Mouse (Mus musculus) left cerebral cortex, postnatal 10 days (tissue): ENCODE results near the gene Xdh. TPM values are rescaled to one million over a fixed set of nuclear protein-coding genes. Genes with fewer than 3 reads are reported as not detected.

ENCODE experiments used
- DNase-seq, 2 experiments: peaks; one replicate each; pipeline ENCODE4 v3.0.0; 2021 to 2022; ENCODE audit warnings: low spot score in 2 of 2, mixed read lengths in 1 of 2; ENCODE audit errors: extremely low spot score in 1 of 2
- intact Hi-C: fragments of 180-260 bp; cut with DNase I; formaldehyde crosslinking; loops from one replicate; pipeline ENCODE4 v1.15.1; 2025
- total RNA-seq, 2 experiments: library from RNA; stranded (reverse); gene quantifications; 2 replicates each; pipeline ENCODE4 v1.2.3; 2021

Xdh gene
- 1 to 10 TPM in 1 of 2 experiments, under 1 TPM in 1; 0.85 to 1.3 TPM for total RNA-seq

DNA sequence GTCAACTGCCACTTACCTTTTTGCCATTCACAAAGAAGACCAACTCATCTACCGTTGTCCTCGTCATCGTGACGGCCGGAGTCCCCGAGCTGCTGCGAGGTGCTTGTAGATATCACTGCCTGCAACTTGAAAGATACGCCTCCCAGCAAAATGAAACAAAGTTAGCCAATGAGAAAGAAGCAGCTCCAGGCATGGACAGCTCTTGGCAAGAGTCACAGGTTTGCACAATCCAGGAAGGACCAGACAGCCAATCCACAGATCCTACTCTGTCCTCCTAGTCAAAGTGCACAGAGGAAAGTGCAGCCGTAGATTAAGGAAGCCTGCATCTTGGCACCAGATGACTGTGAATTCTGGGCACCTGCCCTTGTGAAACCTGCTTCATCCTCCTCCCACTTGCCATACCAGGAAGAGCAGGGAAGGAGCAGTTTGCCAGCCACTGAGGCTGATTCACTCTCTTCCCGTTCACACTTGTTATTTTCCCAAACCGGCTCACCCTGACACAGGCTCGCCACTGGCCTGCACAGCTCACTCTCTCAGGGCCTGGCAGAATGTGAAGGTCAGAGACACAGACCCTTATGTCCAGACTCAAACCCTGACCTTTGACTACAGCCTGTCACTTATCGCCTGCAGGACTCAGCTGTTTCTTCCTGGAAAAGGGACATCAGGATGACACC is at the start of gene Xdh:
Xdh (minus strand) TSS at position 135 of the 674 bp plus-strand sequence.
- no peak for DNase-seq
- intact Hi-C loops = no loop called here

DNA sequence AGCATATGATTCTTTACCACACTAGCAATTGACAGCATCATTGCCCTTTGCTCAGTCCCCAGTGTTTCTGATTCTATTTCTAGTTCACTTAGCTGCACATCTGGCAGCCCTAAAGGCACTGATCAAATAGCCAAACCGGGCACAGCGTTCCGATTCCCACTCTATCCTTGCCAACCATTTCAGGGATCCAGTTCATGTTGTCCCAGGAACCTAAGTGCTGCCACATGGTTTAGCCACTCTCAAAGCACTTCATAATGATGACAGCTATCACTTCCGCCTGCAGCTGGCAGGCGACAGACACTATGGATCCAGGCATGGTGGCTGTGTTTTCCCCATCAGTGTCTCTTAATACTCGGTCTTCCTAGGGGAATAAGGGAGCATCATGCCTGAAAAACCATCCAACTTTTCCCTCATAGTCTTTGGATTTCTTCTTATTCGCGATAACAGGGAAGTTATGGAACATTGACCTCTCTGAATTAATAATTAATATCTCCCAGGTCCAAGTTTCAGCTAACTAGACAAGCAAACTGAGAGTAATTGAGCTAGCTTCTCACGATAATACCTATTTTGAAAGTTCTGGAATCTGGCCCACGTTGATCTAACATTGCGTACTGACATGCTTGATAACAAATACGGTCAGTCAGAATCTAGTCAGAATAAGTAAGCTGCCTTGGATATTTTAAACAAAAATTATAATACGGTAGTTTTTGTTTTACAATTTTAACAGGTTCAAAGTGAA is 46.1 kb upstream of the Xdh start:
- DNase-seq = no peak

DNA sequence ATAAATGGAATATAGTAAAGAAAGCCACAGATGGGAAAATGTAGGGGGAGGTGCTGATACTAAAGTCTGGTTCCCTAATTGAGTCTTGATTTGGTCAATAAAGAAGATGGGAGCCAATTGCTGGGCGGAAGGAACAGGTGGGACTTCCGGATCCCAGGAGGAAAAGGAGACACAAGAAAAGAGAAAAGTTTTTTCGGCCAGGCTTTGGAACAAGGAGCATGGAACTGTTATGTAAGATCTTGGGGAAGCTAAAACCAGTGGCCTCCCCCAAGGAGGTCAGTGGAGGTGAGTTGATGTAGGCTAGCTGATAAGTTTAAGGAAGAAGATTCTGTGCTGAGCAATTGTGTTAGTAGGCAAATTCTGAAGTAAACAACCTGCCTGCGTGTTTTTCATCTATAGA is 41.3 kb upstream of the Xdh start:
- intact Hi-C loops = no loop called here
- DNase-seq = no peak

More for the DNA sequence above, 46.1 kb upstream of the Xdh start:
- intact Hi-C loops = no loop called here

DNA sequence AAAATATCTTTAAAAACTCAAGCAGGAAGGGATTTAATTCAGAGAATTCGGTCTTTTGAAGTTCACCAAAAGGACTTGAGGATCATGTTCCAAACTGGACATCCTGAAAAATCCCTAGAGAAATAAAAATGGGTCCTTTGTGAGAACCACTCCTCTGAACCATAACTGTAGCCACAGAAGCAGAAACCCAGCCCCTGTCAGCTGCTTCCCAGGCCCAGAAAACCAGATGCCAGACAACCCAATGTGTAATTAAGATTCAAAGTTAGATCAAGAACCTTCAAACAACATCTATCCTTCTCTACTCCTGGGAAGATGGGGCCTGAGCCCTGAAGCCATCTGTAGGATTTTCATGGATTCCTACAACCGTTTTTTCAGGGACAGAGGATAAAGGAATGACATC is 36.6 kb upstream of the Xdh start:
- intact Hi-C loops = no loop called here
- no peak for DNase-seq

DNA sequence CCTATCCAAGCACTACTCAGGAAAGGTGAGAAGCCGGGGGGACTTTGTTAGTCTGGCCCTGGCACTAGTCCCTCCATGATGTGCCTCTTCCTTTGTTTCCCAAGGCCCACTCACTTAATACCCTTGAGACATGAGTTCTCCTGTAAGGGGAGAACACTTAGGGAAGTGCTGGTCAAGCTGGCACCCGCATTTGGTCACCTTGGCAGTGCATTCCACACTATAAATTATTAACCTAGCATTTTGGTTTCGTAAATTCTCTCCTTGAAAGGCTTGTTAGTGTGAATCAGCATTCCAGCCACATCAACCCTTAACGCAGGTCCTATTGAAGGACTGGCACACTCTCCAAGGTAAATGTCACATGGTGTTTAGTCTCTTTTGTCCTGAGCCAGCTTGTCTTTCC is 35.9 kb upstream of the Xdh start:
- intact Hi-C loops = no loop called here

DNA sequence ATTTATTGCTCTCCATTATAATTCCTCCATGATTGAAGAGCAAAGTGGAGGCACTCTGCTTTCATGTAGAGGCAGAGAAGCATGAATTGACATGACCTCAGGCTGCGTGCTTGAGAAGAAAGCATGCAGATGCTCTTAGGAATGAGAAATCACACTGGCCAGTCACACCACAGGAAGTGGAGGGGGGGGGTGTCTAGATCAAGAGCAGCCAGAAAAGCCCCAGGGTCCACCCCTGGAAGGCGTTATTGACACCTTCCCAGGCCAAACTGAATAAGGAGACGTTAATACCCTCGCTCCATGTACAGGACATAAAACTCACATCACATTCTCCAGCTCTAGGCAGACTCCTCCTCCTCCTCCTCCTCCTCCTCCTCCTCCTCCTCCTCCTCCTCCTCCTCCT is 34.5 kb upstream of the Xdh start:
- no peak for DNase-seq
- intact Hi-C loops = no loop called here

More for the DNA sequence above, 35.9 kb upstream of the Xdh start:
- no peak for DNase-seq

GRCm38 (mm10) chr17:73982871-73983270 is 32.9 kb upstream of the Xdh start:
- DNase-seq = no peak
- intact Hi-C loops = no loop called here

GRCm38 (mm10) chr17:73976066-73976465 is 26.1 kb upstream of the Xdh start:
- intact Hi-C loops = no loop called here
- no peak for DNase-seq

DNA sequence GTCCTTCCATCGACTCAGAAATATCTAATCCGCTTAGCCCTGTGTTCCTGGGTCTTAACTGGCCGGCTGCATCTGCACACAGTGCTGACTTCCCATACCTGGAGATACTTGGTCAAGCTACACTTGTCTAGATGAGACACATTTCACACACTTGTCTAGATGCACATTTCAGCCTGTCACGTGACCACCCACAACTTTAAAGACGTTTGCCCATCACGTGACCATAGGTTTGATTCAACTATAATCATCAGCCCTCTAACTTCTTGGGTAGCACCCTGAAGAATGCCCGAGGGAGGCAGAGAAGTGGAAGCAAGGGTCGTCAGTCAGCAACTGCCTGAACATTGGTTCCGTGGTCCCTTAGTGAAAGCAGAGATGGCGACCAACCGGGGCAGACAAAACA is 22.7 kb upstream of the Xdh start:
- intact Hi-C loops = no loop called here
- no peak for DNase-seq

- intact Hi-C loops = no loop called here
- no peak for DNase-seq
Measured at GRCm38 (mm10) chr17:73971291-73971690, 21.3 kb upstream of the Xdh start.

DNA sequence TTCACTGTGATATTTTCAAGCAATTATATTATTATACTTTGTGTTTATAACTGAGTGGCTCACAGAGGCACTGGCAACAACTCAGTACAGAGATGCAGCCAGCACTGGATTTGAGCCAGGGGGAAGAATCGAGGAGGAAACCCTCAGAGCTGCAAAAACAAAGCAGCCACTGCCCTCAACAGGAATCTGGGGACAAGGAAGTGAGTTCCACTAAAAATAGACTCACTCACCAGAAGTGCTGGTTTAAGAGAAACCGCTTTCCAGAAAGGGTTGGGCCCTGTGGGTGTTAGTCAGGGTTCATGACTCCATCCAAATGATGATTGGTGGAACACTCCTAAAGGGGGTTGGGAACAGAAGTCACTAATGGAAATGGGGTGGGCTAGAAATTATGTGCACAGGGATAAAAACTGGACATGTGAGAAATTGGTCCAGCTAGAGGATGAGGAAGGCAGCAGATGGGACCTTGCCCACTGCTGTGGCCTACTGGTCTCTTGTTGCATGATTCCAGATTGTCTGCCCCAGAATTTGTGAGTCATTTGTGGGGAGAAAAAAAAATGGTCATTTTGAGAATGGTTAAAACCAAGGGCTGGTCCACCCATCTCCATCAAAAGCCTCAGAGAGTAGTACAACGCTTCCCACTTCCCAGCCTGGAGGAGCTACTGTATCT is 20.5 kb upstream of the Xdh start:
- DNase-seq = peak in 1 of 2 experiments; percentile 72
- intact Hi-C loops = no loop called here

DNA sequence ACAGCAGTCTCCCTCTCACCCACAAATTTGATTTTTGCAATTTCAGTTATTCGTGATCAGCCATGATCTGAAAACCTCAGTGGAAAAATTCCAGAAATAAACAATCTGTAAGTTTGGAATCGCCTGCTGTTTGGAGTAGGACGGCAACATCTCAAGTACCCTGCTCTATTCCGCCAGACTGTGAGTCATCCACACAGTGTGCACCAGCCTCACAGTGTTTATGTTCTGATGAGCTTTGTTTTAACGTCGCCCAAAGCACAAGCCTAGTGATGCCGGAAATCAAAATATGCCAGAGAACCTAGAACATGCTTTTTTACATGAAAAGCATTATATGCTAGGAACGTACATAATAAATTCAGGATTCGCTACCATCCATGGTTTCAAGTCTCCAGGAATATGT is 14.9 kb upstream of the Xdh start:
- intact Hi-C loops = no loop called here
- no peak for DNase-seq

GRCm38 (mm10) chr17:73962628-73963043 is 12.6 kb upstream of the Xdh start:
- no peak for DNase-seq
- intact Hi-C loops = no loop called here

DNA sequence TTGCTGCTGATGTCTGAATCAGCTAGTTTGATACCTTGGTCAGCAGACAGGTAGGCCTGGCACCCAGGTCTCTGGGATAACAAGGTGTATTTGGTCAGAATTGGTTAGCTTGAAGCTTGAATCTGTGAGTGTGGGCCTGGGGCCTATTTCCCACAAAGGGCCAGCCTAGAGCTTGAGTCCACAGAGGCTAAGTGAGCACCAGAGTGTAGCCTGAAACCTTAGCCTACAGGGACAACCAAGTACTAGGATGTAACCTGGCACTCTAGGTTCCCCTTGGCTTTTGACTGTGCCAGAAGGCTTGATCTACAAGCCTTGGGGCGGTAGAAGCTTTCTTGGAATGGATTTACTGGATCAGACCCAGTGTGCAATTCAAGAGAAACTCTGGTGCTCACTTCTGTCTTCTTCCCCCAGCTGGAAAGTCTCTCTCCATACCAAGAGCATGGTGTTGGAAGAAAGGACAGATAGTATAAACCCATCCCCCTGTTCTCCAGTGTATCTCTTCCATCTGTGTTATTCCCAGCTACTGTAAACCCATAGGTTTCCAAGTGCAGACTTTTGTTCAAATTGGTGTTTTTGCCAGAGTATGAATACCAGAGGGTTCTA is 11.9 kb upstream of the Xdh start:
- no peak for DNase-seq
- intact Hi-C loops = no loop called here

GRCm38 (mm10) chr17:73960745-73961144 is 10.7 kb upstream of the Xdh start:
- intact Hi-C loops = no loop called here
- DNase-seq = no peak

DNA sequence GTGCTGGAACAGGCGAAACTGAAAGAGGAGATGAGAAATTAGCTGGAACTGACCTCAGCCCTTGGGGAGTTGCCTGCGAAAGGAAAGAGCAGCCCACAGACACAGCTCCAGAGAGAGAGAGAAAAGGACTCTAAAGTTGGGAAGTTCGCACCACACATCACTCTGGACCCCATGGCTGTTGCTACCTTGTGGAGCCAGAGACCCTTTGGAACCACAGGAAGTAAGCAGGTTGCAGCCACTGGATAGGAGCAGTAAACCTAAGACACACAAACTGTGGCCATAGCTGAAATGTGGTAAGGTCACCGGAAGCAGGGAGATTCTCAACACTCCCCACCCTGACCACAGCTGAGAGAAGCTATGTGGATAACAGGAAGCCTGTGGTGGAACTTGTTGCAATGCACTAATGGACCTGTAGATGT is 2.1 kb upstream of the Xdh start:
- intact Hi-C loops = no loop called here
- no peak for DNase-seq

DNA sequence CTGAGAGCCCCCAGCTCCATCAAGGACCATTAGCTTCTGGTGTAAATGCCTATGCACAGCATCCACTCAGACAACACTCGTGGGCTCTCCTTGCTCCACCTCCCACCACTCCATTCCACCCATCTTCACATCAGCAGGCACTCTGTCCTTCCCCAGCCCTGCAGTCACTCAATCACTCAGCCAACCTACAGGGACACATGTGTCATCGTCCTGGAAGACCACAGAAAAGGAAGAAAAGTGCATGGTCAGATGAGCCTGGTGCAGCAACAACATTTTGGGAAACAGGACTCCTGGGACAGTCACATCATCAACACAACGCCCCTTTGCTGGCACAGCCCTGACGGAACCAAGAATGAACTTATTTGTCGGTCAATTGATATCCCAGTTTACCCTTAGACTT is 974 bp upstream of the Xdh start:
- intact Hi-C loops = no loop called here
- no peak for DNase-seq

DNA sequence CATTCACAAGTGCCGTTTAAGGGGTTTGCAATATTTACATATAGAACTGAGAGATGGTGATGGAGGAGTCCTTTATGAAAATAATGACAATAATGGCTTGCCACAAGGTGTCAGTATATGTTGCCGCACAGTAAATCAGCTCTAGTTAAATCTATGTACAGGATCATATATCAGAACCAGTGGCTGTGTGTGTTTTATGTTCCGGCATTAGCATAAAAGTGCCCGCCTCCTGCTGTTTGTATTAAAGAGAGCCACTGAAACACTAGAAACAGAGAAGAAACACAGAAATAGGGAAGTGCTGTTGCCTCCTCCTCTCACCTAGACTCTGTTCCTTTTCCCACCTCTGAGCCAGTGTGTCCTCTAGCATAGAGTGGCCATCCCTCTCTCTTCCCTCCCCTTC is 498 bp downstream of the Xdh start:
- intact Hi-C loops = no loop called here
- no peak for DNase-seq

- no peak for DNase-seq
- intact Hi-C loops = no loop called here
Measured at GRCm38 (mm10) chr17:73948801-73949200, 1.2 kb downstream of the Xdh start.

- intact Hi-C loops = no loop called here
- peak in 1 of 2 experiments; percentile 16 for DNase-seq
Measured at GRCm38 (mm10) chr17:73948039-73948438, 2.0 kb downstream of the Xdh start.
